Mouse (Mus musculus) kidney, embryonic 15.5 days (tissue): ENCODE results near the gene Slc39a1. TPM values are rescaled to one million over a fixed set of nuclear protein-coding genes. Genes with fewer than 3 reads are reported as not detected.
A peak's percentile ranks its signal among the peaks of the same experiment; 100 is the strongest.

Experiments
- ATAC-seq: fragments of 200-750 bp; cut with Nextera tagmentation; replicated peaks from 2 replicates; pipeline ENCODE4 v1.8.0; 2017; ENCODE audit warnings: moderate TSS enrichment; ENCODE audit not compliant: low FRiP score
- H3K27ac ChIP-seq: fragments of 300-500 bp; sonication (generic); 2 replicates; pipeline ENCODE4 v1.5.1; 2015; ENCODE audit warnings: mild to moderate bottlenecking, inconsistent platforms
- H3K27me3 ChIP-seq: fragments of 300-500 bp; sonication (generic); 2 replicates; pipeline ENCODE4 v1.6.1; 2015; ENCODE audit warnings: inconsistent platforms
- H3K36me3 ChIP-seq: fragments of 300-500 bp; sonication (generic); 2 replicates; pipeline ENCODE4 v1.6.1; 2015; ENCODE audit warnings: inconsistent platforms
- H3K4me1 ChIP-seq: fragments of 300-500 bp; sonication (generic); 2 replicates; pipeline ENCODE4 v1.6.1; 2015; ENCODE audit warnings: inconsistent platforms
- H3K4me2 ChIP-seq: fragments of 300-500 bp; sonication (generic); 2 replicates; pipeline ENCODE4 v1.6.1; 2015; ENCODE audit warnings: moderate library complexity, mild to moderate bottlenecking, inconsistent platforms
- H3K4me3 ChIP-seq: fragments of 300-500 bp; sonication (generic); replicated peaks from 2 replicates; pipeline ENCODE4 v1.5.1; 2015; ENCODE audit warnings: mild to moderate bottlenecking, inconsistent platforms
- H3K9ac ChIP-seq: fragments of 300-500 bp; sonication (generic); 2 replicates; pipeline ENCODE4 v1.6.1; 2015; ENCODE audit warnings: mild to moderate bottlenecking, inconsistent platforms
- H3K9me3 ChIP-seq: fragments of 300-500 bp; sonication (generic); replicated peaks from 2 replicates; pipeline ENCODE4 v1.6.1; 2016; ENCODE audit warnings: inconsistent platforms
- WGBS: fragments of 180-500 bp; shearing (Covaris S2); methylation state at CpG from one replicate; pipeline ENCODE4 v1.1.7; 2015; ENCODE audit warnings: mixed read lengths; 5-methylcytosine and 5-hydroxymethylcytosine counted together
- microRNA-seq: library from miRNA; unstranded; fragments of <30 nt; microRNA quantifications from one replicate; pipeline ENCODE4, GENCODE M21; 2016
- polyA plus RNA-seq: library from polyadenylated mRNA; unstranded; fragments of >200 nt; fragmentation: Nextera tagmentation; extraction: Ambion mirVana; gene quantifications from 2 replicates; pipeline ENCODE4 v1.2.1, GENCODE M21; 2015

Gene Slc39a1
- polyA plus RNA-seq, 1 experiment from 2014 or later, result 104 TPM

DNA sequence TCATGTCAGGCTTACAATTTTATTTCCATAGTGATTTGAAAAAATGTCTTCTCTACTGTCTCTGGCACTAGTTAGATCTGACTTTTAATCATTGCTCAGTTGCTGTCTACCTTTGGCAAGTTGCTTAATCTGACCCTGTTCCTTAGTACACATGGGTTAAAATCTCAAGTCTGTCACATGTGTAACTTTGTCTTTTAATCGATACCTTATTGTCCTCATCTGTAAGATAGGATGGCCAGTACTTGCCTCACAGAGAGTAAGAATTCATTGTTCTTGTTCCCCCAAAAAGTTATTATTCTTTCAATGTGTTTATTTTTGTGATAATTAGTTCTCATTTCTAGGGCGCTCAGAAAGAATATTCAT, 44.0 kb downstream of the Slc39a1 start:
- no peak for ATAC-seq
- H3K4me2 ChIP-seq, result peak overlapping the region; percentile 73
- no peaks in the 10 kb centered on the region for H3K9me3 ChIP-seq
- peak overlapping the region; percentile 87 for H3K4me3 ChIP-seq
- peaks cover 21% of the 10 kb centered on the region for H3K4me1 ChIP-seq
- H3K36me3 ChIP-seq, result no peaks in the 10 kb centered on the region
- WGBS, result 38% methylated on average over 2 of the region's 2 CpGs
- H3K27ac ChIP-seq, result peak overlapping the region; percentile 97
- peak overlapping the region; percentile 72 for H3K9ac ChIP-seq
- H3K27me3 ChIP-seq, result no peaks in the 10 kb centered on the region

DNA sequence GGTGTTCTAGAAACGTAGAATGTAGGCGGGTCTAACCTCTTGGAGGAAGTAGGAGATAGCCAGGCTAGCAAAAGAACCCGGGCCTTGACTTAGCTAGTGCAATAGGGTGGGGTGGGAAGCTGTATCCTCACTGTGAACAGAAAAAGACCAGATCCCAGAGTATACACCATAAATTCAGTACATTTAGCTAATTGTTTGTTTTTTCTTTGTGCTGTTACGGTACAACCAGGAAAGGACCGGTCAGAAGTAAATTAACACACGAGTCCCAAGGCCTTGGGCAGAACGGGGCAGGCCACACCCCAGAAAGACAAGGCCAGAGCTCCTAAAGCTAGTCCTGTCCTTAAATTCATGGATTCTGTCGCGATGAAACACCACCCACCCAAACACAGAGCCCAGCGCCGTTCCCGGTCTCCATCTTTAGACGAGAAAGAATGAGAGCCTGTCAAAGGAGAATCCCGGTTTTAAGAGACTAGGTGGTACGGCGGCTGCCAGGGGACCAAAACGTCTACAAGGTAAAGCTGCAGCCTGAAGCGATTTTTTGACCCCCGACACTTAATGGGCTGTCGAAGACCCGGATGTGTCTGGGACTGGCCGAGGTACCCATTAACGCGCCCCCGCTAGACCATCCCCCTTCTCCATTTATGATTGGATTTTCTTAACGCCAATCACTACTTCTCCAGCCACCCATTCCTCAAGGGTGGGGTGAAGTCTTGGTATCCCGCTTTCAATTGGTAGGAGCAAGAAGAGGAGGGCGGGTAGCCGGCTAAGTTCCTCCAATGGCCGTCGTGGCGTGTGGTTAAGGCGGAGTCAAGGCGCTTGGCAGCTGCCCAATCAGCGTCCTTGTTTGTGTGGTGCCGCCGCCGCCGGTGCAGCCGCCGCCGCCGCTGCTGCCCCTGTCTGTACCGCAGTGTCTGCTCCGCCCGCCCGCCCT, 44.6 kb downstream of the Slc39a1 start, which contains the start of gene Gatad2b:
TSS of gene Gatad2b (plus strand) at position 834 of the 931 bp plus-strand sequence.
- WGBS, result under 1% methylated on average over 42 of the region's 47 CpGs
- Histone ChIP-seq H3K9ac (peak within 1 kb of the TSS; percentile 93), H3K4me2 (peak within 1 kb of the TSS; percentile 81), H3K4me3 (peak within 1 kb of the TSS; percentile 87), H3K27ac (peak within 1 kb of the TSS; percentile 97), H3K36me3 (no peaks in the 10 kb centered on the region), H3K4me1 (peaks cover 23% of the 10 kb centered on the region), H3K9me3 (no peaks in the 10 kb centered on the region), H3K27me3 (no peaks in the 10 kb centered on the region)
- peak; percentile 99 for ATAC-seq

DNA sequence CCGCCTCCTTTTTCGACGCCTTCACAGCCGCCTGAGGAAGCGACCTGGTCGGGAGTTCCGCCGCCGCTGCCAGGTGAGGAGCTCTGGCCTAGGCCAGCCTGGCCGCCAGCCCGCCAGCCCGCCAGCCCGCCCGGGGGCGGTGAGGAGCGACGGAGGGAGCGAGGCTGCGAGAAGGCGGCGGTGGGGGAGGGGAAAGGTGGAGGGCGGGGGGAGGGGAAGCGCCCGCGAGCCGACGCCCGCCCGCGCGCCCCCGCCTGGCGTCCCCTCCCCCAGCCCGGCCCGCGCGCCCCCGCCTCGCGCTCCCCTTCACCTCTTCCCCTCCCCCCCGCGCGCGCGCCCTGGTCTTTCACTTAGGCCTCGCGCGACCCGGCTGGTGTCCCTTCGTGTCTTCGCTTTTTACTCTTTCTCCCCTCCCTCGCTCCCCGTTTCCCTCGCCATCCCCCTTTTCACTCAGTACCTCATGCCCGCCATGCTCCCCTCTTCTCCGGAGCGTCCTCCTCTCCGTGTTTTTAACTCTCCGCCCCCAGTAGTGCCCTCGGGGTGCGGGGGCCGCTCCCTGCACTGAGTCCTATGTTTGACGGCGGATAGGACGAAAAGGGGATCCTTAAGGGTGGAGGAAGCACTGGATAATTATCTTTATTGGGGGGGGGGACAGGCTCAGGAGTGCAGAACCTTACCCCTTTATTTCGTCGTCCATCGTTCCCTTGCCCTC, 45.5 kb downstream of the Slc39a1 start:
- peak overlapping the region; percentile 87 for H3K4me3 ChIP-seq
- WGBS, result under 1% methylated on average over 32 of the region's 68 CpGs
- peaks cover 23% of the 10 kb centered on the region for H3K4me1 ChIP-seq
- peak; percentile 55 for ATAC-seq
- no peaks in the 10 kb centered on the region for H3K27me3 ChIP-seq
- H3K36me3 ChIP-seq, result no peaks in the 10 kb centered on the region
- H3K9me3 ChIP-seq, result no peaks in the 10 kb centered on the region
- H3K9ac ChIP-seq, result peak overlapping the region; percentile 93
- H3K4me2 ChIP-seq, result peak overlapping the region; percentile 81
- peak overlapping the region; percentile 94 for H3K27ac ChIP-seq

DNA sequence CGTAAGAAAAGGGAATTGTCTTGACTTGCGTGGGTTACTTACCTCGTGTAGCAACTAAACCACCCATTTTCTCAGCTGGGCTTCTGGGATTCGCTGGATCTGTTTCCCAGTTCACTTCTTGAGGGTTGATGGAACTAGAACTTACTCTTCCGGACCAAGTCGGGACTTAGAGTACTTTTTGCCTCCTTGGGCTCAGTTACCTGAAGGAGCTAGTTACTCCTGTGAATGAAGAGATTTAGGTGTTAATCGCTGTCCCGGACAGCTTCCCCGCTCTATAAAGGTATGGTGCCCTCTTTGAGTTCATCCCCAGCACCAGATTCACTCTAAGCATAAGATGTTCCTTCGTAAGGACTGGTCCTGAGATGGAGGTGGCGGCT, 46.1 kb downstream of the Slc39a1 start:
- Histone ChIP-seq H3K36me3 (no peaks in the 10 kb centered on the region), H3K4me2 (peak overlapping the region; percentile 81), H3K4me3 (peak overlapping the region; percentile 87), H3K9ac (peak overlapping the region; percentile 93), H3K27me3 (no peaks in the 10 kb centered on the region), H3K4me1 (peaks cover 23% of the 10 kb centered on the region), H3K9me3 (no peaks in the 10 kb centered on the region), H3K27ac (peak overlapping the region; percentile 94)
- no peak for ATAC-seq
- 3% methylated on average over 11 of the region's 11 CpGs for WGBS

DNA sequence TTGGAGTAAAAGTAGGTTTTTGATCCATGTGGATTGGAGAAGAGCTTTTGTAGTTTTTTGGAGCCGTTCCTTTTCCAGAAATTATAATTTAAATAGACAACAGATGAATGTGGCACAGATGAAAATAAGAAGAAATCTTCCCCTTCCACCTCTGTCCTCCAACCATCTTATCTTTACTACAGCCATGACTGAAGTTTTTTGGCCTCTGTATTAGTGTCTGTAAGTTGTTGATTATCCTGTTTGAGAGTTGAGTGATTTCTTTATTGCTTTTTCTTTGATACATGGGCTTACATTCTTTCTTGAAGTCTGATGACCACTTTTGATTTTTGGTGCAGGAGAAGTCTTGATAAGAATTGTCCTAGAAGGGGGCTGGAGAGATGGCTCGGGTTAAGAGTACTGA, 46.7 kb downstream of the Slc39a1 start:
- Histone ChIP-seq H3K27ac (no peak overlapping the region), H3K9ac (peak overlapping the region; percentile 93; the same call in 1 of the 2 replicates), H3K4me2 (peak overlapping the region; percentile 81), H3K4me3 (peak overlapping the region; percentile 87), H3K36me3 (no peaks in the 10 kb centered on the region), H3K27me3 (no peaks in the 10 kb centered on the region), H3K9me3 (no peaks in the 10 kb centered on the region), H3K4me1 (peaks cover 23% of the 10 kb centered on the region)
- ATAC-seq, result no peak
- WGBS, result 71% methylated on average over 2 of the region's 2 CpGs

Small RNA genes within 50 kb of the gene (microRNA-seq; reads per million reads assigned to microRNA genes)
- not detected for gene Mir7012

Other genes starting within 250 kb of the Slc39a1 start
- 174 and 180 TPM in 2 replicates for gene Hax1, start 249.4 kb upstream of the Slc39a1 start, polyA plus RNA-seq
- gene 4933434E20Rik, start 196.5 kb upstream of the Slc39a1 start, polyA plus RNA-seq, result 171 and 172 TPM in 2 replicates
- gene Ubap2l, start 195.5 kb upstream of the Slc39a1 start, polyA plus RNA-seq, result 197 and 201 TPM in 2 replicates
- 547 and 591 TPM in 2 replicates for gene Tpm3, start 175.5 kb upstream of the Slc39a1 start, polyA plus RNA-seq
- 0.40 and 0.45 TPM in 2 replicates for gene Nup210l, start 144.0 kb upstream of the Slc39a1 start, polyA plus RNA-seq
- gene Rps27, start 34.5 kb upstream of the Slc39a1 start, polyA plus RNA-seq, result 1,600 and 1,610 TPM in 2 replicates
- gene Rab13, start 34.5 kb upstream of the Slc39a1 start, polyA plus RNA-seq, result 39.8 and 40.8 TPM in 2 replicates
- 96.9 and 105 TPM in 2 replicates for gene Jtb, start 16.6 kb upstream of the Slc39a1 start, polyA plus RNA-seq
- 3.7 and 6.9 TPM in 2 replicates for gene Creb3l4, start 4.7 kb upstream of the Slc39a1 start, polyA plus RNA-seq
- gene Crtc2, start 6.0 kb downstream of the Slc39a1 start, polyA plus RNA-seq, result 26.1 and 26.7 TPM in 2 replicates
- gene Dennd4b, start 17.0 kb downstream of the Slc39a1 start, polyA plus RNA-seq, result 3.9 and 4.1 TPM in 2 replicates
- 12.8 and 16.2 TPM in 2 replicates for gene Gatad2b, start 45.0 kb downstream of the Slc39a1 start, polyA plus RNA-seq
- 15.4 and 17.3 TPM in 2 replicates for gene Slc27a3, start 141.8 kb downstream of the Slc39a1 start, polyA plus RNA-seq
- 32.9 and 38.1 TPM in 2 replicates for gene Ints3, start 185.4 kb downstream of the Slc39a1 start, polyA plus RNA-seq
- gene Npr1, start 217.7 kb downstream of the Slc39a1 start, polyA plus RNA-seq, result 13.6 and 16.2 TPM in 2 replicates
- gene Ilf2, start 228.0 kb downstream of the Slc39a1 start, polyA plus RNA-seq, result 236 and 238 TPM in 2 replicates
- 69.9 and 70.6 TPM in 2 replicates for gene Snapin, start 242.9 kb downstream of the Slc39a1 start, polyA plus RNA-seq